Mouse (Mus musculus) gastrocnemius, postnatal 36 days (tissue): ENCODE measurements around the gene Zmat5. TPM values are rescaled to one million over a fixed set of nuclear protein-coding genes. Genes with fewer than 3 reads are reported as not detected.

ENCODE experiments used
- DNase-seq, 2 experiments: peaks; one replicate each; pipeline ENCODE4 v3.0.0; 2022
- intact Hi-C: fragments of 180-260 bp; cut with DNase I; formaldehyde crosslinking; loops from one replicate; pipeline ENCODE4 v1.15.1; 2025
- total RNA-seq, 2 experiments: library from RNA; stranded (reverse); gene quantifications; 2 replicates each; pipeline ENCODE4 v1.2.3; 2021

The Zmat5 gene
- total RNA-seq, 2 experiments from 2014 or later = 20.7 to 22.9 TPM

DNA sequence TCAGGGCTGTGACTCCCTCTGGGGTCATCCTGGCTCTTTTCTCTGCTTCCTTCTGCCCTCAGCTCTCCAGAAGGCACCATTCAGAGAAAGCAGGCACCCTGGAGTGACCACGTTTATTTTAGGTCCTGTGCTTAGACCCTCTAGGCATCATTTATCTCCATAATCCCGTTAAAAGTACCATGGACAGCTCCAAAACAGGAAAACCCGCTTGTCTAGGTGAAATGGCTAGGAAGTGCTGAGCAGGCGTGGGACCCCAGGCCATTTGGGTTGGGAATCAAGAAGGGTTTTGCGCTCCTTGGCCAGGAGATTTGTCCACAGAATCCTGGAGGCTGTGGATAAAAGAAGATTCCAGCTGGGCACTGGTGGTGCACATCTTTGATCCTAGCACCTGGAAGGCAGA, 59.2 kb downstream of the Zmat5 start:
- DNase-seq = no peak
- intact Hi-C loops = no loop called here

DNA sequence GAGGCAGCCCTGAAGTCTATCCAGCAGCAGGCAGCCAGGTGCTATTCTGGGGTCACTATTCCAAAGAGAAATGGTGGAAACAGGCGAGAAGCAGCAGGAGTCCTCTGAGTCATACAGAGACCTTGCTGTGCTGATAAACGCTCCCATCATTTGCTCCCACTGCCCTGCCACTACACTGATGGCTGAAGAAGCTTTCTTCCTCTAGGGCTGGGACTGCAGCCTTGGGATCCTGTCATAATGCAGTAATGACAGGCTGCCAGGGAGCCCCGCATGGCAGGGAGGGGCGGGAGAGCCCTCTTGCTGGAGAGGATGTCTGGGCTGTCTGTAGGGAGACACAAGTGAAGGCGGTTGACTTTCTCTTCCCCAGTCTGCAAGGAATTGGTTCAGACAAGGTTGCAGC, 60.0 kb downstream of the Zmat5 start:
- intact Hi-C loops = no loop called here
- no peak for DNase-seq

DNA sequence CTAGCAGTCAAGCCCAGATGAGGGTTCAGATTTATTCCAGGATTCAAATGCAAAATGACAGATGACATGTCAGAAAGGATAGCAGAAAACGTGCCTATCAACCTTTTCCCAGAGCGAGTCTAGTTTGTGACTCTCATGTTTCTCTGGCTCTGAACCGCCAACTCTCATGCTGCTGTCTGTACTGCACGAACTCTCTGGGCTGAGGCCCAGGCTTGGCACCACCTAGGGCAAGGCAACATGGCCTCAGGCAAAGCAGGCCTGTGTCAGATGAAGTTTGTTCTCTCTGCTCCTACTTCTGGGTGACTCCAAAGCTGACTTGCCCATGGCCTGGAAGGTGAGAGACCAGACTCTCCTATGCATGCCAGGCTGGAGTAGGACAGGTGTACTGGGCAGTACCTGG, 63.9 kb downstream of the Zmat5 start:
- DNase-seq = no peak

DNA sequence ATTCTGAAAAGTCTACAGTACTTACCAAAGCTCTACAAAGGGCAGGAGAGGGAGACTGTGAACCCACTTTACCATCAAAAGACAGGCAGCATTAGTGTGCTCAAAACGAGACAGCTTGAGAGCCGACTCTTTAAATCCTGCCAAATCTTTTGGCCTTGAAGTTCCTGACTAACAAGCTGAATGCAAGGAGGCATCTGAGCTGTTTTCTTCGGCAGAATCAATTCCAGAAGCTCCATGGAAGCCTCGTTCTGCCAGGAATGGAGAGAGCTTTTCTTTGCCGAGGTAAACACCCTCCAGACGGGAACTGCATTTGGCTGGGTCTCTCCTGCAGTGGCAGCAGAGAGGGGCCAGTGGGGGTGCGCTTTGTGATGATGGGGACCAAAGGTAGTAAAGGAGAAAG, 64.8 kb downstream of the Zmat5 start:
- no peak for DNase-seq
- intact Hi-C loops = loop anchor here (5.0 kb wide), 1 partner anchor 48 kb away; no protein-coding TSS in a partner anchor

More for the DNA sequence above, 63.9 kb downstream of the Zmat5 start:
- intact Hi-C loops = loop anchor here (5.0 kb wide), 1 partner anchor 49 kb away; no protein-coding TSS in a partner anchor

DNA sequence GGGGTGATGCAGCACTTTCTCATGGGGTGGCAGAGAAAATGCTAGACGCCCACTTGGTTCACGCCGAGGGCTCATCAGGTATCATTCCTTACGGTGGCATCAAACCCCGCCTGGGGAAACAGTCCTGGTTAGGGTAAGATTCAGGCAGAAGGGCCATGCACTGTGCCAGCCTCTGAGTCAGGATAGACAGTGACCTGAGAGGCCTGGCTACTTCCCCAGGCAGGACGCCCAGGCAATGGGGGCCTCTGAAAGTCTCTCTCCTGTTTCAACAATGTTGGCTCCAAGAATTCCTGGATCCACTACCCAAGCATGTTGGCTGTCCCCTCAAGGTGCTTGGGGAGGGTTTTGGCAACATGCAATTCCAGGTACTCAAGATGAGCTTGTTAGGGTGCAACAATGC, 65.4 kb downstream of the Zmat5 start:
- DNase-seq = peak in 1 of 2 experiments; percentile 19
- intact Hi-C loops = loop anchor here (5.0 kb wide), 1 partner anchor 47 kb away; no protein-coding TSS in a partner anchor

DNA sequence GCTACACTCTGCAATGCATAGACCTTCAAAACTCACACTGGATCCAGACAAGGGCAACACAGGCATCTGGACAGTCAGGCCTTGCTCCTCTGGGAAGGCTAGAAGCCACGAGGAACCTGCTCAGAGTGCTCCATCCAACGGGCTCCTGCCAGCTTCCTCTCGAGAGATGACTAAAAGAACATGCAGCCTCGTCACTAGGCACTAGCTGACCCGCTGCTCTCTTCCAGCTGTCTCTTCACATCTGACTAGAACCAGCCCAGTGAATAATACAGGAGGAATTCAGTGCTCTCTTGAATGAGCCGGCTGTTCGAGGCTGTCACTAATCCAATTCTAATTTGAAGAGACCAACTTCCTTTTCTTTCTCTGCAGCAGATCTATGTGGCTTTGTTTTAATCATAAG, 67.3 kb downstream of the Zmat5 start:
- DNase-seq = peak in 1 of 2 experiments; percentile 17
- intact Hi-C loops = no loop called here

DNA sequence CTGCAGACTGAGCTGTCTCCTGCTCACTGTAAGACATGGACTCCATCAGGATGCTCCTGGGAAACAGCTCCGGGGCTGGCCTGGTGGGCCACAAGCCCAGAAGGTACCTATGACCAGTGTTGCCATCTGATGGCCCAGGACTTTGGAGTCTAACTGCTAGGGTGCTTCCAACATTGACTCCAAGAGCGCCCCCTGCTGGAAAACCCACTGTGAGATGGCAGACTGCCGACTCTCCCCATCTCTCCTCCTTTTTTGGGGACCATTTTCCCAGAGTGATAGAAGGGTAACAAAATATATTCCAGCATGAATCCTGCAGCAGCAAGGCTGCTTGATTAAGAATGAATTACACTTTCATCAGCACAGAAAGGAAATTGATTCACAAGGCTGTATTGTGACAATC, 68.4 kb downstream of the Zmat5 start:
- peak in 1 of 2 experiments; percentile 19 for DNase-seq
- intact Hi-C loops = no loop called here

DNA sequence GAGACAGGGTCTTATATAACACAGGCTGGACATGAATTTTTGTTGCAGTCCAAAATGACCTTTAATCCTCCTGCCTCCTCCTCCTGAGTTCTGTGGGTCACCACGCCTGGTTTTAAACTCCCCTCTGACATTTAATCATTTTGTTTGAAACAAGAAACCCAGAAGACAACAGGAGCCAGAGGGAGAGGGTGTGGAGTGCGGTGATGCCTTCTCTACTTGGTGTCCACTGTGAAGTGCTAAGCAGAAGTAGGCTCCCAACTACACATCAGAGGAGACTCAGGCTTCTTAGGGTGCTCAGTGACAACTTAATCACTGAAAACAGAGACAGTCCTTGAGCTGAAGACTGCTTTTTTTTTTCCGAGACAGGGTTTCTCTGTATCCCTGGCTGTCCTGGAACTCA, 76.4 kb downstream of the Zmat5 start:
- intact Hi-C loops = no loop called here

DNA sequence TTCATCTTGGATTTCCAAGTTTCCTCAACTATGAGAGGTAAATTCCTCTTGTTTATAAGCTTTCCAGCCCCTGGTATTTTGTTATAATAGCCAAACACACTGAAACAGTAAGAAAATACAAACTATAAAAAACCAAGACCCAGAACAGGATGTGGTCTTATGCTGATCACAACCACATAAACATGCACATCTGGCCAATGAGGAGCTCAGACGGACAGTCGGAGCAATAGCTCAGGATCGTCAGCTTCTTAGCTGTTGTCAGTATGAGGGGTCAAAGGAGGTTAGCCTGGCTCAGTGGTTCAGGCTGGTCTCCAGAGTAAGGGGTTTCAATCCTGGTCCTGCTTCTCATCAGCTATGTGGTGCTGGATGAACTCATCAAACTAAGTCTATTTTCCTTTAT, 78.6 kb downstream of the Zmat5 start:
- intact Hi-C loops = no loop called here

More for the DNA sequence above, 76.4 kb downstream of the Zmat5 start:
- DNase-seq = no peak

DNA sequence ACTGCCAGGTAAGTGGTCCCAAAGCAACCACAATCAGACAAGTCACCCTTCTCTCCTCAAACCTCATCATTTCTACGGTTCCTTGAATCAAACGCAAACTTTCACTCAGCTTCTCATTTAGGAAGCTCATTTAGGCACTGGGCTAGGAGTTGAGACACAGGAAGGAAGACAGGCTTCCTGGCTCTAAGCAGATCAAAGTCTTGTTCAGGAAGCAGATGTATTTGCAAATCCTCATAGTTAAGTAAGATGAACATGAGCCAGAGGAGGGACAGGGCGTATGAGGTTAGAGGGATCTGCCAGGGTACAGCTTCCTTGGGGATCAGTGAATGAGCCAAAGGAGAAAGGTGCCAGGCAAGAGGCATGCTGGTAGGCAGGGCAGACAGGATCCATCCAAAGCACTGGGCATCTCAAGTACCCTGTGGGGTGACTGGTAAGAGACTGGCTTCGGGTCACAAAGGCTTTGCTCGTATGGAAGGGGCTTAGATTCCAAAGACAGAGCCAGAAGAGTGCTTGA, 80.2 kb downstream of the Zmat5 start:
- intact Hi-C loops = no loop called here
- no peak for DNase-seq

More for the DNA sequence above, 78.6 kb downstream of the Zmat5 start:
- DNase-seq = no peak

Other genes with a start within 250 kb of the Zmat5 start
- 10 to 100 TPM; 42.5 to 43.2 TPM for gene Mtmr3, start 109.8 kb upstream of the Zmat5 start, total RNA-seq
- gene Gm11032, start 84.6 kb upstream of the Zmat5 start, total RNA-seq = not detected
- gene Ascc2, start 66.9 kb upstream of the Zmat5 start, total RNA-seq = 10 to 100 TPM; 13.3 to 16.1 TPM
- 1,000 to 10,000 TPM in 1 of 2 experiments, 100 to 1,000 TPM in 1; 914 to 1,010 TPM for gene Uqcr10, start 336 bp upstream of the Zmat5 start, total RNA-seq
- under 1 TPM; 0.33 to 0.74 TPM for gene Cabp7, start 42.1 kb downstream of the Zmat5 start, total RNA-seq
- gene Nf2, start 144.9 kb downstream of the Zmat5 start, total RNA-seq = 10 to 100 TPM; 45.7 to 47.4 TPM
- 1 to 10 TPM in 1 of 2 experiments, under 1 TPM in 1; 0.42 to 1.1 TPM for gene Nipsnap1, start 169.3 kb downstream of the Zmat5 start, total RNA-seq
- gene Thoc5, start 190.6 kb downstream of the Zmat5 start, total RNA-seq = 10 to 100 TPM; 12.9 to 14.0 TPM
- gene Nefh, start 243.4 kb downstream of the Zmat5 start, total RNA-seq = under 1 TPM in 1 of 2 experiments, not detected in 1; 0.15 TPM